Mouse (Mus musculus) granulocyte monocyte progenitor cell, adult 5-6 weeks (primary cell): Measurements from ENCODE around the gene Grin1. TPM values are rescaled to one million over a fixed set of nuclear protein-coding genes. Genes with fewer than 3 reads are reported as not detected.
A peak's percentile ranks its signal among the peaks of the same experiment; 100 is the strongest.

Experiments used
- ATAC-seq: replicated peaks from 2 replicates; pipeline ENCODE4 v1.8.0; 2016; ENCODE audit warnings: mild to moderate bottlenecking, moderate TSS enrichment, inconsistent platforms; ENCODE audit not compliant: poor library complexity, severe bottlenecking
- total RNA-seq, 2 experiments: library from RNA; stranded (forward) in 1 of 2; stranded (reverse) in 1 of 2; fragments of 200-712, 200-1000 nt in 1 of 2; fragments of >200 nt in 1 of 2; fragmentation: Nextera tagmentation in 1 of 2; gene quantifications; 2 replicates each; pipeline ENCODE4 v1.2.3; 2014 to 2017

Grin1 gene
- total RNA-seq (2014; fragmentation: Nextera tagmentation), result not detected in 2 replicates
- total RNA-seq (2017), result not detected in 2 replicates

DNA sequence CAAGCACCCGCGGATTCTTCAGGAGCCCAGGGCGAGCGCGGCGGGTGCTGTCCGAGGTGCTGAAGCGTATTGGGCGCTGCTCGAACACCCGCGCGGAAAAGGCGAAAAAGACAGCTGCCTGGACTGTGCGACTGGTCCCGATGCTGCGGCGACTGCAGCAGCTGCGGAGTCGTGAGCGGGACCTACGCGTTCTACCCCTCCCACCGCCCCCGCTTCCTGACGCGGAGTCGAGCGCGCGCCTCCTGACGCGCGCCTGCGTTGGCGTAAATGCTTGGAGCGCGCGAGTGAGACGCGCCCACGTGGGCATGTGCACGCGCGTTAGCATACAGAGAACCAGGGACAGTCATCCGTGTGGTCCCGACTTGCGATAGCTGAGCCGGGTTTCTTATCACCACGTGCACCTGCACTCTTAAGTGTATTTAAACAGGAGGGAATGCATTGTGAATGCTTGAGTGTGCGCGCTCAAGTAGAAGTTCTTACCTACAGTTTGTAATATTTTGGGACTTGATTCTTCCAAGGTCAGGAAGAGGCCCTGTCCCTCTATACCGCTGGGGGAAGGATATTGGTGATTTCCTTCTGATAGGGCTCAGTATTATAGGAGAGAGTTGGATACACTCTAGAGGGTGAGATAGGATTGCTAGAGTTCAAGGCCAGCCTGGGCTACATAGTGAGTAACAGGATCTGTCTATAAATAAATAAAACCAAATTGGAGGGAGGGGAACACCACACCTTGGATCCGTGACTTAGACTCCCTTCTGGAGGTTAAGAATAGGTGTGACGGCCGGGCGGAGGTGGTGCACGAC, at the start of gene Grin1:
Grin1 (minus strand) TSS at position 217 of the 803 bp plus-strand sequence.
- ATAC-seq, result peak; percentile 93

- peak; percentile 87 for ATAC-seq
Measured at GRCm38 (mm10) chr2:25365091-25365761, 46.2 kb upstream of the Grin1 start, which contains the start of gene Uap1l1. TSS of gene Uap1l1 (minus strand) at chr2:25365682.

- ATAC-seq, result no peak
Measured at GRCm38 (mm10) chr2:25364761-25365090, 45.7 kb upstream of the Grin1 start.

DNA sequence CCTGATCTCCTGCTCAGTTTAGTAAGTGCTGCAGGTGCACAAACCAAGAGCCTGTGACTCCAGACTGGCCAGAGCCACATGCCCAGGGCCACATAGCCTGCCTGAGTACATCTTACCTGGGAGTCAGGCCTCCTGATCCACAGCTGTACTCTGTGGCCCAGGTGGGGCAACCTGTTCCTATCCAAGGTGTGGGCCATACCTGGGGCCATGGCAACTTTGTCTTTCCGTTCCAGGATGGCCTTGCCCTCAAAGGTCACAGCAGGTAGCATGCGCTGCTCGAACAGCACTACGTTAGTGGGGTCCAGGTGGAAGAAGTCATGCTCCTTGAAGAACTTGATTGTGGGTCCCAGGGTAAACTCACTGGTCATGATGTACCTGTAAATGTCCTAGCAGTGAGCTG, 45.3 kb upstream of the Grin1 start:
- ATAC-seq, result no peak

- no peak for ATAC-seq
Measured at GRCm38 (mm10) chr2:25363478-25364178, 44.6 kb upstream of the Grin1 start.

DNA sequence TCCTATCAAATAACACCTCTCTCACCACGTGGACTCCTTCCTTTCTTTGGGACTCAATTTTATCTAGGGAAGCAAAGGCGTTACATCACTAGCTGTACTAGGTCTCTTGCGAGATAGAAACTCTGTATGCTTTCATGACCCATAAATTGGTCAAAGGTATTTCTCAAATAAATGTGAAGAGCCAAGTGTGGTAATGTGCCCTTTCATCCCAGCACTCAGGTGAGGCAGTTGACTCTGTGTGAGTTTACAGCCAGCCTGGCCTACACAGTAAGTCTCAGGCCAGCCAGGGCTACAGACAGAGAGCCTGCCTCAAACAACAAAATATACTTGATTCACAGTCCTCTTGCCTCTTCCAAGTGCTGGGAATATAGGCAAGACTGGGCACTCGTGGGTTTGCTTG, 40.9 kb upstream of the Grin1 start:
- ATAC-seq, result no peak

GRCm38 (mm10) chr2:25356208-25357079, 37.5 kb upstream of the Grin1 start, which contains the start of gene Dpp7:
TSS of gene Dpp7 (minus strand) at chr2:25356359.
- ATAC-seq, result peak; percentile 36

DNA sequence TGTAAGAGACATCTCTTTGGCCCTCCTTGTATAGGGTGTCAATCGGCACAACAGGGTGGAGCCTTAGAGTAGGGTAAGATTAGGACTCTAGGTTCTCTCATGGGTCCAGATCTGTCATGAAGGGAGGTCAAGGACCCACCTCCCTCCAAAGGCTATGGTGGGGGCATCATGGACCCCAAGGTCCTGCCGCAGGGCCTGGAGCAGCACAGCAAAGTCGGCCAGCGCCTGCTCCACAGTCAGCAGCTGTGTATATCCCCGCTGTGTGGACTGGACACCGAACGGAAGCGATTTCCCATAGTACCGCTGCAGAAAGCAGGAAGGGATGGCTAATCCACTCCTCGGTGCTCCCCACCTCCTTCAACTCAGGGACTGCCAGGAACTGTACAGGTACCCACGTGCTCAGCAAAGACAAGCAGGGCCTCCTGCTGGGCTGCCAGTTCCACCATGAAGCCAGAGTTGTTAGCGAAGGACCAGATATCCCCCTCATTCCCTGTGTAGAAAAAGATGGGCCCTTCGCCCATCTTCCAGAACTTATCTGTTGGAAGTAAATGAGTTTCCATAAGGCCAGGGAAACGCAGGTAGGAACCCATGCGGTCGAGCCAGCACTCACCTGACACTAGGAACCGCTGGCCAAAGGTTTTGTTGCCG, 36.6 kb upstream of the Grin1 start:
- no peak for ATAC-seq

- no peak for ATAC-seq
Measured at GRCm38 (mm10) chr2:25354211-25354610, 35.2 kb upstream of the Grin1 start.

DNA sequence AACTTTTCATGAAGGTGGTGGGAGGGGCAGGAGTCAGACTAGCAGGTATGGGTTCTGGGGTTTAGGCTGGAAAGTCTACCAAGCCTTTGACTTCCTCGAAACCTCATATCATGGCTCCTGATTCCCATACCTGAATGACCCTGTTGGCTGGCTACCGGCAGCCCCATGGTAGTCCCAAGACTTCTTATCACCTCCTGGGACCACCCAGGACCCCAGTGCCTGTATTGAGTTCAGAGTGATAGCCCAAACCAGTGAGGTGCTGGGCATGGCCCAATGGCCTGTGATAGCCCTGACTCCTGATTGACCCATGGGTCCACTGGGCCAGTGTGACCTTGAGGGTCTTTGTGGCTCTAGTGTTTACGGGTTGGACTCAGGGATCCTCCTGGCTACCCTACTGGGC, 31.7 kb upstream of the Grin1 start:
- ATAC-seq, result no peak

DNA sequence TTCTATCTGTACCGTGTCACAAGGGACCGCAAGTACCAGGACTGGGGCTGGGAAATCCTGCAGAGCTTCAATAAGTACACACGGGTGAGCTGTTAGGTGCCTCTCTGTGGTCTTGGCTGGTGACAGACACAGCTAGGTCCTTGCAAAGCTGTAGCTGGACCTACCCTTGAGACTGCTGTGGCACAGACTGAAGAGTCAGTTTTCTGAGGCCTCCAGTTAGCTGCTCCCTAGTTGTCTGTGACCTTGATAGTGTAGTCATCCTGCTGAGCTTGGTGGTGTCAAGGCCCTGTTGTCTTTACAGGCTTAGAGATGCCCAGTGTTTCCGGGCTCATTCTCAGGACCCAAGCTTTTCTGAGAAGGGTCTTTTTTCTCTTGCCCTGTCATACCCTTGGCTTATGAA, 30.5 kb upstream of the Grin1 start:
- ATAC-seq, result no peak

DNA sequence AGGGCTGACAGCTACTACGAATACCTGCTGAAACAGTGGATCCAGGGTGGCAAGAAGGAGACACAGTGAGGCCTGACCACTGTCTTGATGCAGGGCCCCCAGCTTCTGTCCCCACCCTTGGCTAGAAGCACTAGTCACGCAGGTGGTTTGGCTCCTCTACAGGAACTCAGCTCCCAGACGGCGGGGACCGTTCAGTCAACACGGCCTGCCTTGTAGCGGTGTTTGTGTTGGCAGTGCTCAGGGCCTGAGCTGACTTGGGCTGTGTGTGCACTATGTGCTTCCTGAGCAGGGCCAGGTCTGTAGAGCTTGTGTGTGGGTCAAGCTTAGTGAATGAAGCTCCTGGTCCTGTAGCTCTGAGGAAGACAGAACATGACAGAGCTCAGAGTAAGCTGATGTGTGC, 29.2 kb upstream of the Grin1 start:
- ATAC-seq, result no peak

DNA sequence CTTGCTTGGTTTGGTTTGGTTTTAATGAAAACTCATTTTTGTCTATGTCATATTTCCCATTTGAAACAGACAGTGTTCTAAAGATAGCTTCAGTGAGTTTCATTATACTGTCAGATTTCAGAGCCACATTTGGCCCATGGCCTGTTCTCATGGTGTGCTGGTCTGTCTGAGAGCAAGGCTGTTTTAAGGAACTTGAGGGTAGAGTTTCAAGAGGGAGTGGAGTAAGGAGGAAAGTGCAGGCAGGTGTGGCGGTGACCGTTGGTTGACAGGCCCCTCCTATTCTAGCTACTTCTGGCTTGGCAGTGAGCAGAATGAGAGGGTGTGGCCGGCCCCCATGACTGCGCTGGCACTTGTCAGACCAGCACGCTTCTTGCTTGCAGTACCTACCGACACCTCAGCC, 19.3 kb upstream of the Grin1 start:
- ATAC-seq, result peak; percentile 90

GRCm38 (mm10) chr2:25333569-25333968, 14.6 kb upstream of the Grin1 start:
- ATAC-seq, result no peak

GRCm38 (mm10) chr2:25332286-25333160, 13.5 kb upstream of the Grin1 start, which contains the start of gene Man1b1:
TSS of gene Man1b1 (plus strand) at chr2:25332338.
- peak; percentile 94 for ATAC-seq

GRCm38 (mm10) chr2:25331470-25331869, 12.5 kb upstream of the Grin1 start:
- ATAC-seq, result no peak

DNA sequence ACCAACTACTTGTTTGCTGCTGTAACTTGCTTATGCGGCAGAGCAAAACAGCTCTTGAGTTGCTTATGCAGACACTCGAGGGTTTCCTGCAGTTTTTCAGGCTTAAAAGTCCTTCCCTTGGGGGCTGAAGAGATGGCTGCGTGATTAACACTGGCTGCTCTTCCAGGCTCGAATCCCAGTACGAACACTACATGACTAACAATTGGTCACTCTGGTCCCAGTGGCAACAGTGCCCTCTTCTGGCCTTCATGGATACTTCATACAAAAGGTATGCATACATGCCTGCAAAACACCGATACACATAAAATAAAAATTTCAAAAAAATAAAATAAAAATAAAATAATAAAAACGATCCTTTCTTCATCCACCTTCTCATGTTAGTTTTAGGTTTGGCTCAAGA, 9.5 kb upstream of the Grin1 start:
- ATAC-seq, result no peak; the same call in 1 of the 2 replicates

DNA sequence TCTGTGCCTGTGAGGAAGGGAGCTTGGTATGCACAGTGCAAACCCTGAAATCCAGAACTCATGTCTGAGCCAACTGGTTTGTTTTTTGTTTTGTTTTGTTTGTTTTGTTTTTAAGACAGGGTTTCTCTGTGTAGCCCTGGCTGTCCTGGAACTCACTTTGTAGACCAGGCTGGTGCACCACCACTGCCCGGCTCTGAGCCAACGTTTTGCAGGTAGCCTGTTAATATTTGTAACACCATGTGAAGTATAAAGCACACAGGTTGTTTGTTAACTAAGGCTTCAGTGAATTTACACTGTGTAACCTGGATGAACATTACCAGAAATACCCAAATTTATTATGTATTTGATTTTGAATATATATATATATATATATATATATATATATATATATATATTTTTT, 7.0 kb upstream of the Grin1 start:
- ATAC-seq, result no peak

DNA sequence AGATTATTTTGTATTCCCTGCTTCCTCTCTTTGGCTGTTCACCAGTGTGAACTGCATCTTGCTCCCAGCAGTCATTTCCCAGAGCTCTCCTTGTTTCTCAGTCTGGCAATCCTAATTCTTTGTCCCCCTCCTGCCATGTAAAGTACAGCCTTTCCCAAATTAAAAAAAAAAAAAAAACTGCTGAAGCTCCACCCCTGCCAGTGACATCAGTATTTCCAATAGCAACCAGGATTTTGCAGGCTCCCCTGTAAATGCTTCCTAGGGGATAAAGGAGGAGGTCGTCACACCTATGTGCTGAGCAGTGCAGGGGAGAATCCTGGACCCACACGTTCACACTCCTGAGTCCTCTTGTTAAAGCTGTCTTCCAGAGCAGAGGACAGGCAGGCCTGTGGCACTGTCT, 1.1 kb upstream of the Grin1 start:
- no peak for ATAC-seq
